Mouse (Mus musculus): ENCODE data around the gene Pim3. TPM values are rescaled to one million over a fixed set of nuclear protein-coding genes. Genes with fewer than 3 reads are reported as not detected.

The Pim3 gene
- polyA plus RNA-seq, 1 experiment from 2014 or later = 43.6 TPM

- Histone ChIP-seq H3K27ac (replicated peaks) (no peak overlapping the region), H3K4me1 (peaks cover 11% of the 10 kb centered on the region), H3K36me3 (replicated peaks) (peaks cover 47% of the 10 kb centered on the region), H3K4me3 (no peak overlapping the region), H3K9me3 (no peaks in the 10 kb centered on the region), H3K27me3 (replicated peaks; ENCODE audit: low read depth, poor library complexity, severe bottlenecking) (no peaks in the 10 kb centered on the region)
- WGBS = 22% methylated on average over 9 of the region's 9 CpGs
- DNase-seq (ENCODE audit: low spot score) = peak; percentile 79
Observed at GRCm38 (mm10) chr15:88827991-88828799, 33.8 kb upstream of the Pim3 start.

GRCm38 (mm10) chr15:88828800-88829705, 32.9 kb upstream of the Pim3 start:
- Histone ChIP-seq H3K36me3 (replicated peaks) (peaks cover 38% of the 10 kb centered on the region), H3K27ac (replicated peaks) (no peak overlapping the region), H3K4me3 (no peak overlapping the region), H3K27me3 (replicated peaks; ENCODE audit: low read depth, poor library complexity, severe bottlenecking) (no peaks in the 10 kb centered on the region), H3K9me3 (no peaks in the 10 kb centered on the region), H3K4me1 (peaks cover 11% of the 10 kb centered on the region)
- peak; percentile 87 for DNase-seq (ENCODE audit: low spot score)
- 56% methylated on average over 17 of the region's 17 CpGs for WGBS

- no peaks in the 10 kb centered on the region for H3K9me3 ChIP-seq
- DNase-seq (ENCODE audit: low spot score) = no peak
- no peaks in the 10 kb centered on the region for H3K27me3 ChIP-seq (replicated peaks; ENCODE audit: low read depth, poor library complexity, severe bottlenecking)
- 81% methylated on average over 6 of the region's 6 CpGs for WGBS
- peaks cover 11% of the 10 kb centered on the region for H3K4me1 ChIP-seq
- H3K36me3 ChIP-seq (replicated peaks) = peaks cover 30% of the 10 kb centered on the region
- H3K4me3 ChIP-seq = no peak overlapping the region
- H3K27ac ChIP-seq (replicated peaks) = no peak overlapping the region
Observed at GRCm38 (mm10) chr15:88829791-88830440, 32.1 kb upstream of the Pim3 start.

- Histone ChIP-seq H3K4me3 (no peak overlapping the region), H3K9me3 (no peaks in the 10 kb centered on the region), H3K4me1 (peaks cover 11% of the 10 kb centered on the region), H3K27me3 (replicated peaks; ENCODE audit: low read depth, poor library complexity, severe bottlenecking) (no peaks in the 10 kb centered on the region), H3K36me3 (replicated peaks) (peaks cover 22% of the 10 kb centered on the region), H3K27ac (replicated peaks) (no peak overlapping the region)
- no peak for DNase-seq (ENCODE audit: low spot score)
- 82% methylated on average over 5 of the region's 5 CpGs for WGBS
Observed at GRCm38 (mm10) chr15:88830696-88831095, 31.3 kb upstream of the Pim3 start.

- Histone ChIP-seq H3K27me3 (replicated peaks; ENCODE audit: low read depth, poor library complexity, severe bottlenecking) (no peaks in the 10 kb centered on the region), H3K27ac (replicated peaks) (no peak overlapping the region), H3K36me3 (replicated peaks) (peaks cover 14% of the 10 kb centered on the region), H3K4me3 (no peak overlapping the region), H3K9me3 (no peaks in the 10 kb centered on the region), H3K4me1 (peaks cover 13% of the 10 kb centered on the region)
- WGBS = 72% methylated on average over 5 of the region's 5 CpGs
- no peak for DNase-seq (ENCODE audit: low spot score)
Observed at GRCm38 (mm10) chr15:88831482-88831881, 30.5 kb upstream of the Pim3 start.

GRCm38 (mm10) chr15:88832536-88832935, 29.4 kb upstream of the Pim3 start:
- H3K27me3 ChIP-seq (replicated peaks; ENCODE audit: low read depth, poor library complexity, severe bottlenecking) = 0 out of 2 replicates have a peak, but pooled peaks cover under 1% of the 10 kb centered on the region
- H3K4me1 ChIP-seq = peaks cover 23% of the 10 kb centered on the region
- WGBS = 81% methylated on average over 9 of the region's 9 CpGs
- no peak overlapping the region for H3K4me3 ChIP-seq
- H3K36me3 ChIP-seq (replicated peaks) = peaks cover 3% of the 10 kb centered on the region
- H3K27ac ChIP-seq (replicated peaks) = no peak overlapping the region
- H3K9me3 ChIP-seq = no peaks in the 10 kb centered on the region
- no peak for DNase-seq (ENCODE audit: low spot score)

- 77% methylated on average over 6 of the region's 6 CpGs for WGBS
- peaks cover 48% of the 10 kb centered on the region for H3K4me1 ChIP-seq
- no peaks in the 10 kb centered on the region for H3K36me3 ChIP-seq (replicated peaks)
- H3K9me3 ChIP-seq = no peaks in the 10 kb centered on the region
- H3K27me3 ChIP-seq (replicated peaks; ENCODE audit: low read depth, poor library complexity, severe bottlenecking) = 0 out of 2 replicates have a peak, but pooled peaks cover 3% of the 10 kb centered on the region
- DNase-seq (ENCODE audit: low spot score) = no peak
- no peak overlapping the region for H3K27ac ChIP-seq (replicated peaks)
- no peak overlapping the region for H3K4me3 ChIP-seq
Observed at GRCm38 (mm10) chr15:88836031-88836430, 26.0 kb upstream of the Pim3 start.

GRCm38 (mm10) chr15:88836571-88836970, 25.4 kb upstream of the Pim3 start:
- peak overlapping the region; percentile 62 for H3K4me3 ChIP-seq
- WGBS = 67% methylated on average over 5 of the region's 5 CpGs

GRCm38 (mm10) chr15:88837199-88837932, 24.6 kb upstream of the Pim3 start:
- Histone ChIP-seq H3K36me3 (replicated peaks) (no peaks in the 10 kb centered on the region), H3K27ac (replicated peaks) (peak overlapping the region; percentile 78), H3K27me3 (replicated peaks; ENCODE audit: low read depth, poor library complexity, severe bottlenecking) (0 out of 2 replicates have a peak, but pooled peaks cover 3% of the 10 kb centered on the region), H3K4me3 (peak overlapping the region; percentile 62), H3K4me1 (peaks cover 44% of the 10 kb centered on the region), H3K9me3 (no peaks in the 10 kb centered on the region)
- DNase-seq (ENCODE audit: low spot score) = peak; percentile 75
- 1% methylated on average over 39 of the region's 39 CpGs for WGBS

More at GRCm38 (mm10) chr15:88836571-88836970, 25.4 kb upstream of the Pim3 start:
- Histone ChIP-seq H3K27ac (replicated peaks) (no peak overlapping the region), H3K27me3 (replicated peaks; ENCODE audit: low read depth, poor library complexity, severe bottlenecking) (0 out of 2 replicates have a peak, but pooled peaks cover 3% of the 10 kb centered on the region), H3K9me3 (no peaks in the 10 kb centered on the region), H3K4me1 (peaks cover 49% of the 10 kb centered on the region), H3K36me3 (replicated peaks) (no peaks in the 10 kb centered on the region)
- DNase-seq (ENCODE audit: low spot score) = no peak

- 1% methylated on average over 11 of the region's 11 CpGs for WGBS
- 0 out of 2 replicates have a peak, but pooled peaks cover 3% of the 10 kb centered on the region for H3K27me3 ChIP-seq (replicated peaks; ENCODE audit: low read depth, poor library complexity, severe bottlenecking)
- DNase-seq (ENCODE audit: low spot score) = no peak
- peak overlapping the region; percentile 62 for H3K4me3 ChIP-seq
- H3K4me1 ChIP-seq = peaks cover 39% of the 10 kb centered on the region
- no peaks in the 10 kb centered on the region for H3K9me3 ChIP-seq
- peak overlapping the region; percentile 78 for H3K27ac ChIP-seq (replicated peaks)
- H3K36me3 ChIP-seq (replicated peaks) = no peaks in the 10 kb centered on the region
Observed at GRCm38 (mm10) chr15:88837977-88838376, 24.0 kb upstream of the Pim3 start.

GRCm38 (mm10) chr15:88839271-88839670, 22.7 kb upstream of the Pim3 start:
- 22% methylated on average over 9 of the region's 9 CpGs for WGBS
- no peaks in the 10 kb centered on the region for H3K9me3 ChIP-seq
- H3K4me3 ChIP-seq = 0 out of 2 replicates have a peak overlapping the region, but pooled peaks have one; percentile 23
- peaks cover 47% of the 10 kb centered on the region for H3K4me1 ChIP-seq
- H3K27me3 ChIP-seq (replicated peaks; ENCODE audit: low read depth, poor library complexity, severe bottlenecking) = 0 out of 2 replicates have a peak, but pooled peaks cover 3% of the 10 kb centered on the region
- peak overlapping the region; percentile 74 for H3K27ac ChIP-seq (replicated peaks)
- no peaks in the 10 kb centered on the region for H3K36me3 ChIP-seq (replicated peaks)
- peak; percentile 69 for DNase-seq (ENCODE audit: low spot score)

Measured in embryonic facial prominence, embryonic 10.5 days (tissue).